Mouse (Mus musculus): ENCODE data around the gene Tctn1.

Tctn1 gene

GRCm38 (mm10) chr5:122263933-122264905 is at the start of gene Tctn1:
Tctn1 (minus strand) TSS chr5:122264460.
- DNase-seq (ENCODE audit: low spot score in 2 of 2), result peak; percentile 88 to 92

- DNase-seq (ENCODE audit: low spot score in 2 of 2), result peak; percentile 46 to 55
Observed at GRCm38 (mm10) chr5:122312942-122313684, 48.9 kb upstream of the Tctn1 start.

- DNase-seq (ENCODE audit: low spot score in 2 of 2), result no peak
Observed at GRCm38 (mm10) chr5:122312346-122312745, 48.1 kb upstream of the Tctn1 start.

- DNase-seq (ENCODE audit: low spot score in 2 of 2), result peak; percentile 75 to 83
Observed at GRCm38 (mm10) chr5:122311692-122312091, 47.4 kb upstream of the Tctn1 start.

- DNase-seq (ENCODE audit: low spot score in 2 of 2), result peak; percentile 64 to 75
Observed at GRCm38 (mm10) chr5:122310699-122311098, 46.4 kb upstream of the Tctn1 start.

- DNase-seq (ENCODE audit: low spot score in 2 of 2), result no peak
Observed at GRCm38 (mm10) chr5:122306536-122306935, 42.3 kb upstream of the Tctn1 start.

GRCm38 (mm10) chr5:122305472-122305871 is 41.2 kb upstream of the Tctn1 start:
- no peak for DNase-seq (ENCODE audit: low spot score in 2 of 2)

GRCm38 (mm10) chr5:122304541-122304940 is 40.3 kb upstream of the Tctn1 start:
- no peak for DNase-seq (ENCODE audit: low spot score in 2 of 2)

- DNase-seq (ENCODE audit: low spot score in 2 of 2), result no peak
Observed at GRCm38 (mm10) chr5:122303937-122304336, 39.7 kb upstream of the Tctn1 start.

- DNase-seq (ENCODE audit: low spot score in 2 of 2), result no peak
Observed at GRCm38 (mm10) chr5:122302810-122303745, 38.8 kb upstream of the Tctn1 start.

- DNase-seq (ENCODE audit: low spot score in 2 of 2), result no peak
Observed at GRCm38 (mm10) chr5:122300071-122300518, 35.8 kb upstream of the Tctn1 start.

- peak in 1 of 2 experiments; percentile 40 for DNase-seq (ENCODE audit: low spot score in 2 of 2)
Observed at GRCm38 (mm10) chr5:122295113-122295935, 31.1 kb upstream of the Tctn1 start.

GRCm38 (mm10) chr5:122294219-122294735 is 30.0 kb upstream of the Tctn1 start:
- DNase-seq (ENCODE audit: low spot score in 2 of 2), result no peak

GRCm38 (mm10) chr5:122293131-122293530 is 28.9 kb upstream of the Tctn1 start:
- no peak for DNase-seq (ENCODE audit: low spot score in 2 of 2)

- DNase-seq (ENCODE audit: low spot score in 2 of 2), result no peak
Observed at GRCm38 (mm10) chr5:122291553-122292339, 27.5 kb upstream of the Tctn1 start.

GRCm38 (mm10) chr5:122291149-122291548 is 26.9 kb upstream of the Tctn1 start:
- DNase-seq (ENCODE audit: low spot score in 2 of 2), result no peak

- DNase-seq (ENCODE audit: low spot score in 2 of 2), result no peak
Observed at GRCm38 (mm10) chr5:122288147-122288811, 24.0 kb upstream of the Tctn1 start.

GRCm38 (mm10) chr5:122287026-122287425 is 22.8 kb upstream of the Tctn1 start:
- no peak for DNase-seq (ENCODE audit: low spot score in 2 of 2)

- DNase-seq (ENCODE audit: low spot score in 2 of 2), result peak in 1 of 2 experiments; percentile 40
Observed at GRCm38 (mm10) chr5:122286191-122286590, 21.9 kb upstream of the Tctn1 start.
